Mouse (Mus musculus): Measurements from ENCODE around the gene Slc22a13.

DNA sequence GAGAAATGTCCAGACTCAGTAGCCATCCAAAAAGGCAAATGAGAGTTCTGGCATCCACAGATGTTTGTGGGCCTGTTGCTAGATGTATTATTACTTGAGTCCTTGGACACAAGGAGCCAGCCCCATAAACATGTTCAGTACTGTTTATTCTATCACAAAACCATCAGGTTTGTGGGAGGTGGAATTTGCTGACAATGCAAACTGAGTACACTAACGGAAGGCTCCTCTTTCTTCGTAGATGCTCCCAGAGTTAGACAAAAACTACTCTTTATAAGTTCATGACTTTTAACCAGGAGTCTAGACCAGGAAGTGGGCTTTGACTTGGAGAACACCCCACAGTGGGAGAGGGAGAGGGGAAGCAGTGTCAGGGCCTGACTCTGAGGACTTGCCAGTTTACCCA, 41.3 kb downstream of the Slc22a13 start:
- no peak for TF ChIP-seq CTCF (IDR thresholded peaks at IDR 0.05; ENCODE audit: borderline replicate concordance, insufficient read depth, low read length)
- TF ChIP-seq POLR2A (IDR thresholded peaks at IDR 0.05; ENCODE audit: low read depth, low read length): no peak

Measured in embryonic fibroblast, embryonic 13.5 days (primary cell).